Mouse (Mus musculus) natural killer cell, adult 2 months (primary cell): ENCODE data around the gene Polr2f.

Experiments used
- DNase-seq, 2 experiments: peaks; one replicate each; pipeline ENCODE4 v3.0.0; 2022; ENCODE audit warnings: low spot score in 2 of 2

The Polr2f gene

GRCm38 (mm10) chr15:79140866-79141565 lies at the start of gene Polr2f, which contains the start of gene 1700088E04Rik:
Gene Polr2f (plus strand): TSS chr15:79141009.
Gene 1700088E04Rik (minus strand): TSS chr15:79141253.
- DNase-seq, result peak; percentile 94

GRCm38 (mm10) chr15:79092284-79092683 lies 48.5 kb upstream of the Polr2f start:
- no peak for DNase-seq

GRCm38 (mm10) chr15:79093083-79093839 lies 47.5 kb upstream of the Polr2f start:
- no peak for DNase-seq

GRCm38 (mm10) chr15:79095483-79095882 lies 45.3 kb upstream of the Polr2f start:
- no peak for DNase-seq

GRCm38 (mm10) chr15:79096556-79096955 lies 44.3 kb upstream of the Polr2f start:
- DNase-seq, result no peak

- DNase-seq, result no peak
Measured at GRCm38 (mm10) chr15:79097135-79097534, 43.7 kb upstream of the Polr2f start.

GRCm38 (mm10) chr15:79097611-79098025 lies 43.2 kb upstream of the Polr2f start:
- no peak for DNase-seq

GRCm38 (mm10) chr15:79098220-79098619 lies 42.6 kb upstream of the Polr2f start:
- no peak for DNase-seq

- DNase-seq, result no peak
Measured at GRCm38 (mm10) chr15:79098868-79099267, 41.9 kb upstream of the Polr2f start.

GRCm38 (mm10) chr15:79099456-79099855 lies 41.4 kb upstream of the Polr2f start:
- DNase-seq, result no peak

GRCm38 (mm10) chr15:79100391-79100790 lies 40.4 kb upstream of the Polr2f start:
- DNase-seq, result no peak

- no peak for DNase-seq
Measured at GRCm38 (mm10) chr15:79101531-79101930, 39.3 kb upstream of the Polr2f start.

- DNase-seq, result no peak
Measured at GRCm38 (mm10) chr15:79103264-79103663, 37.5 kb upstream of the Polr2f start.

GRCm38 (mm10) chr15:79105804-79106203 lies 35.0 kb upstream of the Polr2f start:
- DNase-seq, result no peak

GRCm38 (mm10) chr15:79107966-79108365 lies 32.8 kb upstream of the Polr2f start:
- DNase-seq, result no peak

- peak; percentile 51 to 63 for DNase-seq
Measured at GRCm38 (mm10) chr15:79108421-79109320, 32.1 kb upstream of the Polr2f start, which contains the start of gene Micall1. Gene Micall1 (plus strand): TSS chr15:79108898.

- peak in 1 of 2 experiments; percentile 11 for DNase-seq
Measured at GRCm38 (mm10) chr15:79109321-79109934, 31.4 kb upstream of the Polr2f start.

GRCm38 (mm10) chr15:79110031-79110430 lies 30.8 kb upstream of the Polr2f start:
- DNase-seq, result no peak

- DNase-seq, result no peak
Measured at GRCm38 (mm10) chr15:79110528-79110927, 30.3 kb upstream of the Polr2f start.

GRCm38 (mm10) chr15:79111774-79112173 lies 29.0 kb upstream of the Polr2f start:
- DNase-seq, result no peak

- DNase-seq, result no peak
Measured at GRCm38 (mm10) chr15:79115276-79115675, 25.5 kb upstream of the Polr2f start.
